Mouse (Mus musculus) neural tube, postnatal 0 days (tissue): Measurements from ENCODE around the gene Usp17ld. TPM values are rescaled to one million over a fixed set of nuclear protein-coding genes. Genes with fewer than 3 reads are reported as not detected.

ENCODE experiments used
- microRNA-seq: library from miRNA; unstranded; fragments of <30 nt; microRNA quantifications from one replicate; pipeline ENCODE4, GENCODE M21; 2016
- polyA plus RNA-seq: library from polyadenylated mRNA; unstranded; fragments of >200 nt; fragmentation: Nextera tagmentation; extraction: Ambion mirVana; gene quantifications from 2 replicates; pipeline ENCODE4 v1.2.1, GENCODE M21; 2015

Gene Usp17ld
- polyA plus RNA-seq = not detected in 2 replicates

GRCm38 (mm10) chr7:103252405-103252804 is at the start of gene Usp17ld:
Usp17ld (minus strand) TSS chr7:103252505.

GRCm38 (mm10) chr7:103216696-103217095 is 35.6 kb downstream of the Usp17ld start, which contains the start of gene Olfr594:
Olfr594 (plus strand) TSS chr7:103216996.

GRCm38 (mm10) chr7:103211562-103211961 is 40.7 kb downstream of the Usp17ld start, which contains the start of gene Olfr593:
Olfr593 (plus strand) TSS chr7:103211862.

Small RNAs within 50 kb of the gene (microRNA-seq; reads per million reads assigned to microRNA genes)
- gene Gm23550 = not detected
- gene Gm25171 = not detected

Other genes with a start within 250 kb of the Usp17ld start
- gene Olfr582, start 214.5 kb downstream of the Usp17ld start, polyA plus RNA-seq = not detected in 2 replicates
- not detected in 2 replicates for gene Olfr583, start 201.2 kb downstream of the Usp17ld start, polyA plus RNA-seq
- not detected in 2 replicates for gene Olfr584, start 170.6 kb downstream of the Usp17ld start, polyA plus RNA-seq
- not detected in 2 replicates for gene Olfr585, start 154.8 kb downstream of the Usp17ld start, polyA plus RNA-seq
- not detected in 2 replicates for gene Olfr586, start 126.9 kb downstream of the Usp17ld start, polyA plus RNA-seq
- not detected in 2 replicates for gene Olfr588-ps1, start 111.6 kb downstream of the Usp17ld start, polyA plus RNA-seq
- not detected in 2 replicates for gene Olfr589, start 96.1 kb downstream of the Usp17ld start, polyA plus RNA-seq
- not detected in 2 replicates for gene Olfr591, start 74.2 kb downstream of the Usp17ld start, polyA plus RNA-seq
- not detected in 2 replicates for gene Olfr592, start 67.7 kb downstream of the Usp17ld start, polyA plus RNA-seq
- not detected in 2 replicates for gene Olfr593, start 40.6 kb downstream of the Usp17ld start, polyA plus RNA-seq
- gene Olfr594, start 35.5 kb downstream of the Usp17ld start, polyA plus RNA-seq = not detected in 2 replicates
- gene Olfr596, start 53.1 kb upstream of the Usp17ld start, polyA plus RNA-seq = not detected in 2 replicates
- not detected in 2 replicates for gene Olfr597, start 63.8 kb upstream of the Usp17ld start, polyA plus RNA-seq
- not detected in 2 replicates for gene Olfr598, start 71.1 kb upstream of the Usp17ld start, polyA plus RNA-seq
- not detected in 2 replicates for gene Olfr599, start 83.4 kb upstream of the Usp17ld start, polyA plus RNA-seq
- gene Olfr600, start 97.2 kb upstream of the Usp17ld start, polyA plus RNA-seq = not detected in 2 replicates
- gene Olfr601, start 110.2 kb upstream of the Usp17ld start, polyA plus RNA-seq = not detected in 2 replicates
- gene Olfr603, start 133.7 kb upstream of the Usp17ld start, polyA plus RNA-seq = not detected in 2 replicates
- not detected in 2 replicates for gene Usp17lc, start 162.6 kb upstream of the Usp17ld start, polyA plus RNA-seq
- gene Olfr605, start 192.9 kb upstream of the Usp17ld start, polyA plus RNA-seq = not detected in 2 replicates
- gene Olfr606, start 196.5 kb upstream of the Usp17ld start, polyA plus RNA-seq = not detected in 2 replicates
- gene Olfr607, start 211.6 kb upstream of the Usp17ld start, polyA plus RNA-seq = not detected in 2 replicates
- not detected in 2 replicates for gene Olfr608, start 217.4 kb upstream of the Usp17ld start, polyA plus RNA-seq
- not detected in 2 replicates for gene Olfr609, start 245.6 kb upstream of the Usp17ld start, polyA plus RNA-seq